Mouse (Mus musculus) lung, embryonic 14.5 days (tissue): Measurements from ENCODE around the gene Cldn14. TPM values are rescaled to one million over a fixed set of nuclear protein-coding genes. Genes with fewer than 3 reads are reported as not detected.

Experiments used
- ATAC-seq: fragments of 200-750 bp; cut with Nextera tagmentation; 2 replicates; pipeline ENCODE4 v1.8.0; 2017; ENCODE audit warnings: mild to moderate bottlenecking, moderate TSS enrichment, moderate library complexity; ENCODE audit not compliant: insufficient read depth
- DNase-seq: peaks from one replicate; pipeline ENCODE4 v3.0.0-alpha.2; 2015
- H3K27ac ChIP-seq: fragments of 300-500 bp; sonication (generic); 2 replicates; pipeline ENCODE4 v1.5.1; 2014; ENCODE audit warnings: low read depth, mild to moderate bottlenecking, moderate library complexity
- H3K27me3 ChIP-seq: fragments of 300-500 bp; sonication (generic); 2 replicates; pipeline ENCODE4 v1.6.1; 2014; ENCODE audit warnings: low read length, control low read depth; ENCODE audit not compliant: insufficient read depth
- H3K36me3 ChIP-seq: fragments of 300-500 bp; sonication (generic); 2 replicates; pipeline ENCODE4 v1.6.1; 2014; ENCODE audit warnings: control low read depth; ENCODE audit not compliant: insufficient read depth
- H3K4me1 ChIP-seq: fragments of 300-500 bp; sonication (generic); 2 replicates; pipeline ENCODE4 v1.6.1; 2014; ENCODE audit warnings: antibody characterized with exemption, control low read depth; ENCODE audit not compliant: insufficient read depth
- H3K4me2 ChIP-seq: fragments of 300-500 bp; sonication (generic); 2 replicates; pipeline ENCODE4 v1.6.1; 2014; ENCODE audit warnings: mild to moderate bottlenecking
- H3K4me3 ChIP-seq: fragments of 300-500 bp; sonication (generic); 2 replicates; pipeline ENCODE4 v1.5.1; 2014; ENCODE audit warnings: low read depth, low read length
- H3K9ac ChIP-seq: fragments of 300-500 bp; sonication (generic); 2 replicates; pipeline ENCODE4 v1.6.1; 2014
- H3K9me3 ChIP-seq: fragments of 300-500 bp; sonication (generic); 2 replicates; pipeline ENCODE4 v1.6.1; 2016; ENCODE audit warnings: low read depth, low read length, control low read depth
- CTCF ChIP-seq: IDR thresholded peaks from 2 replicates; pipeline ENCODE4 v1.5.1; 2016; ENCODE audit warnings: antibody characterized with exemption, low read depth
- WGBS: fragments of 180-500 bp; shearing (Covaris S2); extraction: QIAGEN DNeasy Blood & Tissue Kit; methylation state at CpG from one replicate; pipeline ENCODE4 v1.1.7; 2014; 5-methylcytosine and 5-hydroxymethylcytosine counted together
- polyA plus RNA-seq: library from polyadenylated mRNA; unstranded; fragments of >200 nt; fragmentation: Nextera tagmentation; extraction: Ambion mirVana; gene quantifications from 2 replicates; pipeline ENCODE4 v1.2.1, GENCODE M21; 2014

The Cldn14 gene
- polyA plus RNA-seq, 1 experiment from 2014 or later, result not detected

DNA sequence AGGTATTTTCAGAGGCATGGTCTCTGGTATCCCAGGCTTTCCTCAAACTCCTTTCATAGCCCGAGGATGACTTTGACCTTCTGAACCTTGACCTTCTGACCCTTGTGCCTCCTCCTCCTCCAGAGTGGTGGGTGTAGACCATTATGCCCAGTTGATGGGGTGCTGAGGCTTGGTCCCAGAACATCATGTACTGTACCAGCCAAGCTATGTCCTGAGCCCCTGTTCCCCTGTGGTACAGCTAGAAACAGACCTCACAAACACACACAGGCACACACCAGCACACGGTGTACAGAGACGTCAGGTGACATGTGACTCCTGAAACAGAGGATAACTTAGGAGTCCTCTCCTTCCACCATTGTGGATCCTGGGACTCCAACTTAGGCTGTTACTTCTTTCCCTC lies 95.8 kb downstream of the Cldn14 start:
- Histone ChIP-seq H3K4me3 (no peak overlapping the region), H3K27me3 (no peaks in the 10 kb centered on the region), H3K27ac (no peak overlapping the region), H3K36me3 (no peaks in the 10 kb centered on the region), H3K9ac (no peak overlapping the region), H3K4me1 (no peaks in the 10 kb centered on the region), H3K4me2 (no peak overlapping the region), H3K9me3 (no peaks in the 10 kb centered on the region)
- no peak for TF ChIP-seq CTCF
- DNase-seq, result no peak
- WGBS, result 49% methylated on average over 3 of the region's 3 CpGs
- ATAC-seq, result no peak

DNA sequence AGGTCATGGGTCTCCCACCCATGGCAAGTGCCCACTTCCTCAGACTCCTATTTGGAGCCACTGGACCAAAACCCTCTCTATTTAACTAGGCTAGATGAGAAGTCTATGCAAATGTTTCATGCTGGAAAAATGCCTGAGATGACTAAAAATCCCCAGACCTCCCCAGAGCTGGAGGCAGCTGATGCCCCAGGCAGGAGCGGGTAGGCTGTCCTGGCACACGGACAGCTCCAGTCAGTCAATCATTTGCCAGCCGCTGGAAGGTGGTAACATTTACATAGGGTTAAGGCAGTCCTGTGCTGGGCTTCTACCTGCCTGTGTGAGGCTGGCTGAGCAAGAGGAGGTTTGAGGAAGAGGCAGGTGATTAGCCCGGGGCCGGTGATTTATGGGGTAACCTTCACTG lies 96.5 kb downstream of the Cldn14 start:
- no peaks in the 10 kb centered on the region for H3K9me3 ChIP-seq
- no peak for DNase-seq
- no peaks in the 10 kb centered on the region for H3K27me3 ChIP-seq
- H3K4me1 ChIP-seq, result no peaks in the 10 kb centered on the region
- no peak for TF ChIP-seq CTCF
- no peak overlapping the region for H3K4me2 ChIP-seq
- H3K9ac ChIP-seq, result no peak overlapping the region
- no peak overlapping the region for H3K4me3 ChIP-seq
- H3K36me3 ChIP-seq, result no peaks in the 10 kb centered on the region
- ATAC-seq, result no peak
- WGBS, result 51% methylated on average over 5 of the region's 5 CpGs
- H3K27ac ChIP-seq, result no peak overlapping the region

DNA sequence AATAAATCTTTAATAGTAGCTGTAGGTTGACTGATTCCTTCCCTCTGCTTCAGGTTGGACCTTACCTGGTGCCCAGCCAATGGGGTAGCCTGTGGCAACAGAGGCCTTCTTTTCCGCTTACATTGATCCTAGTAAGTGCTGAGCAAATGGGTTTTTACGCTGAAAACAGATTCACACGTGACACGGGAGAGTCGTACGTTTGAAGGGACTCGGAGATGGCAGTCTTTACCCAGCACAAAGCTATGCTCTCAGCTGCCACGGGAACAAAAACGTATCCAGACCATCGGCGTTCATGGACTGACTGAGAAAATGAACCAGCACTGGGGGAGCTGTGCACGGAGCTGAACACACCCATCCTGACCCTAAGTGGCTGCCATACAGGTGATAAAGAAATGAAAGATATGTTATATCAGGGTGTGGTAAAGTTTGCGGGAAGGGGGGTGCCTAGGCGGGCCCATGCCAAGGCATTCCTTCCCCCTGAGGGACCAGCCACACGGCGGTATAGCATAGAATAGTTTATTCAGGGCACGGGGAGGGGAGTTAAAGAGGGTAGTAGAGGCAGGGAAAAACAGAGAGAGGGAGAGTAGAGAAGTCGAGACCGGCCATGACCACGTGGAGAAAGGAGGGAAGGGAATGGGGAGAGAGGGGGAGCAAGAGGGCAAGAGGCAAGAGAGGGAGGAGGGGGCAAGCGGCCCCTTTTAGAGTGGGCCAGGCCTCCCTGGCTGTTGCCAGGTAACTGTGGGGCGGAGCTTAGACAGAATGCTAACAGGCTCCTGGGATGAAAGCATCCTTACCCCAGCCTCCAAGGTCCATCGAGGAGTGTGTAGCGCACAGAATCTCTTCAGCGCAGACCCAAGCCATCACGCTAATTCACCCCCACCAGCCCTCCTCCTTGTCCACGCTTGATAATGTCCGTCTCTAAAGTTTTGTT lies 97.6 kb downstream of the Cldn14 start:
- ATAC-seq (peak; percentile 23; the same call in 1 of the 2 replicates), DNase-seq (no peak)
- H3K27me3 ChIP-seq, result no peaks in the 10 kb centered on the region

DNA sequence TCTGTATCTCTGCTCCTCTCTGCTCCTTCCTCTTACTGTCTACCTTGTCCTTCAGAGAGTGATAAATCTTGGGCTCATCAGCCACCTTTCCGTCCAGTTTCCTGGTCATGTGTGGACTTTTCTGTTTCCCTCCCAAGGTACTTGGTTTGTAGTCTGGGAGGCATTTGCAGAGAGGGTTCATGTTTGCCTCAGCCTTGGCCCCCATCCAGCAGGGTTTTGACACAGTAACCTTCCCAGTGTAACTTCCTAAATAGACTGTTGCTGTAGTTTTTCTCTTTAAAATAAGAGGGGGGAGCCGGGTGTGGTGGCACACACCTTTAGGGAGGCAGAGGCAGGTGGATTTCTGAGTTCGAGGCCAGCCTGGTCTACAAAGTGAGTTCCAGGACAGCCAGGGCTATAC lies 98.7 kb downstream of the Cldn14 start:
- H3K9me3 ChIP-seq, result no peaks in the 10 kb centered on the region
- no peaks in the 10 kb centered on the region for H3K27me3 ChIP-seq
- H3K9ac ChIP-seq, result no peak overlapping the region
- H3K36me3 ChIP-seq, result peaks cover 14% of the 10 kb centered on the region
- H3K4me3 ChIP-seq, result no peak overlapping the region
- whole genome bisulfite sequencing, result 71% methylated on average over 3 of the region's 3 CpGs
- H3K4me1 ChIP-seq, result no peaks in the 10 kb centered on the region
- no peak for DNase-seq
- H3K27ac ChIP-seq, result no peak overlapping the region
- ATAC-seq, result no peak
- no peak overlapping the region for H3K4me2 ChIP-seq
- TF ChIP-seq CTCF, result no peak

More for the DNA sequence above, 97.6 kb downstream of the Cldn14 start:
- no peaks in the 10 kb centered on the region for H3K4me1 ChIP-seq
- no peak overlapping the region for H3K9ac ChIP-seq
- no peak overlapping the region for H3K27ac ChIP-seq
- no peaks in the 10 kb centered on the region for H3K9me3 ChIP-seq
- 49% methylated on average over 28 of the region's 28 CpGs for WGBS
- TF ChIP-seq CTCF, result no peak
- no peak overlapping the region for H3K4me2 ChIP-seq
- no peak overlapping the region for H3K4me3 ChIP-seq
- H3K36me3 ChIP-seq, result peaks cover 6% of the 10 kb centered on the region; the same call in 1 of the 2 replicates

DNA sequence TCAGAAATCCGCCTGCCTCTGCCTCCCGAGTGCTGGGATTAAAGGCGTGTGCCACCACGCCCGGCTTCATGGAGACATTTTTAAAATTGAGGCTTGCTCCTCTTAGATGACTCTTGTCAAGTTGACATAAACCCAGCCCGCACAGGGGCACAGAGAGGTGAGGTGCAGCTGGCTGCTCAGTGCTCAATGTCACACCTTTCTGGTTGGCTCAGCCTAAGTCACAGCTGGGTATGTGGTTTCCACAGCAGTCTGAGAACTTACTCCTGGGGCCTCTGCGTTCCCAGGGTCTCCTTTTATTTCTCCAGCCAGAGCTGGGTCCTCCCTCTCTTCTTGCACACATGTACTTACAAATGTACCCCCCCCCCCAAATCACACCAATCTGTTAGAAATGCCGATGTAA lies 100.4 kb downstream of the Cldn14 start:
- no peak overlapping the region for H3K4me2 ChIP-seq
- H3K4me1 ChIP-seq, result no peaks in the 10 kb centered on the region
- H3K36me3 ChIP-seq, result peaks cover 29% of the 10 kb centered on the region
- H3K27ac ChIP-seq, result no peak overlapping the region
- H3K9me3 ChIP-seq, result no peaks in the 10 kb centered on the region
- no peak for ATAC-seq
- no peaks in the 10 kb centered on the region for H3K27me3 ChIP-seq
- WGBS, result 80% methylated on average over 8 of the region's 8 CpGs
- no peak overlapping the region for H3K9ac ChIP-seq
- H3K4me3 ChIP-seq, result no peak overlapping the region
- TF ChIP-seq CTCF, result no peak
- DNase-seq, result no peak

DNA sequence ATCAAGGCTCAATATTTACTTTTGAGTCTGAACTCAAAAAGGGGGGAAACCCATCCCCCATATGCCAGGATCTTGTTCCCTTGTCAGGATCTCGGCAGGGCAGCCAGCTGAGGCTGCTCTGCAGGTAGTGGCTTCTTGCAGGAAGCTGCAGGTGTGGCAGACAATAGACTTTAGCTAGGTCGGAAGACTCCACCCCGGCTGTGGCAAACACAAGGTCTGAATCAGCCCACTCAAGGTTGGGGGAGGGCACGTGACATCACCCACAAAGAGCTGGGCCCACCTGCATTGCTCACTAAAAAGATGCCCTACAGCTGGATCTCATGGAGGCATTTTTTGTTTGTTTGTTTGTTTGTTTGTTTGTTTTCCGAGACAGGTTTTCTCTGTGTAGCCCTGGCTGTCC lies 100.9 kb downstream of the Cldn14 start:
- no peak overlapping the region for H3K4me2 ChIP-seq
- no peak overlapping the region for H3K27ac ChIP-seq

DNA sequence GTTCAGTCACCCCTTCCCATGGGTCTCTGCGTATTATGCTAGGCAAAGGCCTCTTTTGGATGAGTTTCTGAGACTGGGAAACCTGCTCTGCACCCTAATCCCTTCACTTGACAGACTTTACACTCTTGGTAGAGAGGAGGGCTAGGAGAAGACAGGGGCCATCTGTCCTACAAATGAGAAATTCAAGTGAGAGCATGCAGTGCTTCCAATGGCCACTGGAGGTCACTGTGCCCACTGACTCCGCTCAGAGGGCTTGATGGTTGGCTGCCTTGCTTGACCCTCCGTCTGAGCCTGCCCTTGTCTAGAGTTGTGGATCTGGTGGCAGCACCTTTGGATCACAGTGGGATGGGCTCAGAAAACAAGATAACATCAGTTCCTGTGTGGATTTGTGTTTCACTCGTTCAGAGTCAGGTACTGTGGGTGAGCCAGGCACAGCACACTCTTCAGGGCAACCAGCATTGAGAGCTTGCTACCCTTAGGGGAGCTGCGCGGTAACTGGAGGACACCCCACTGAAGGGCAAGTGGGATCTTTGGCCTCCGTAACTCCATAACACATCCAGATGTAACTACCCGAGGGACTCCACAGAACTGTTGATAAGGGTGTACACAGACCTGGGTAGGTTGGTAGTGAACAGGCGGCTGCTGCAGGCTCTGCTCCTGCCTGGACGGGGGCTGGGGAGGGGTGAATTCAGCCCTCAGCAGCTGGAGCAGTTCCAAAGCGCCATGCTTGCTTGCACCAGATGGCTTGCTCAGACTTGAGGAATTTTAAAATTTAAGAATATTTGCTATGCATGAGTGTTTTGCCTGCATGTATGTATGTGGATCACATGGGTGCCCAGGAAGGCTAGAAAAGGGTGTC lies 102.3 kb downstream of the Cldn14 start:
- TF ChIP-seq CTCF, result peak; percentile 93
- Histone ChIP-seq H3K4me3 (no peak overlapping the region), H3K9me3 (no peaks in the 10 kb centered on the region), H3K4me2 (no peak overlapping the region), H3K27ac (no peak overlapping the region), H3K27me3 (no peaks in the 10 kb centered on the region), H3K4me1 (no peaks in the 10 kb centered on the region), H3K36me3 (peaks cover 44% of the 10 kb centered on the region), H3K9ac (no peak overlapping the region)
- DNase-seq (peak; percentile 83), ATAC-seq (peak; percentile 45)
- WGBS, result 58% methylated on average over 11 of the region's 11 CpGs

More for the DNA sequence above, 100.9 kb downstream of the Cldn14 start:
- no peak for DNase-seq
- peaks cover 30% of the 10 kb centered on the region for H3K36me3 ChIP-seq
- no peak for ATAC-seq
- H3K9ac ChIP-seq, result no peak overlapping the region
- no peaks in the 10 kb centered on the region for H3K9me3 ChIP-seq
- H3K4me1 ChIP-seq, result no peaks in the 10 kb centered on the region
- no peak overlapping the region for H3K4me3 ChIP-seq
- no peaks in the 10 kb centered on the region for H3K27me3 ChIP-seq
- TF ChIP-seq CTCF, result no peak
- 55% methylated on average over 5 of the region's 5 CpGs for WGBS
